Mouse (Mus musculus) olfactory bulb, adult 2 months (tissue): ENCODE results near the gene Elovl6.

Source experiments
- CTCF ChIP-seq: fragments of 200-500 bp; IDR thresholded peaks from 2 replicates; pipeline ENCODE4 v1.5.1; 2012; ENCODE audit warnings: low read depth, mild to moderate bottlenecking, low read length, moderate library complexity; ENCODE audit not compliant: insufficient read depth
- POLR2A ChIP-seq: fragments of 200-500 bp; IDR thresholded peaks from 2 replicates; pipeline ENCODE4 v1.6.1; 2012; ENCODE audit warnings: mild to moderate bottlenecking, low read depth, low read length, moderate library complexity; ENCODE audit not compliant: insufficient read depth

DNA sequence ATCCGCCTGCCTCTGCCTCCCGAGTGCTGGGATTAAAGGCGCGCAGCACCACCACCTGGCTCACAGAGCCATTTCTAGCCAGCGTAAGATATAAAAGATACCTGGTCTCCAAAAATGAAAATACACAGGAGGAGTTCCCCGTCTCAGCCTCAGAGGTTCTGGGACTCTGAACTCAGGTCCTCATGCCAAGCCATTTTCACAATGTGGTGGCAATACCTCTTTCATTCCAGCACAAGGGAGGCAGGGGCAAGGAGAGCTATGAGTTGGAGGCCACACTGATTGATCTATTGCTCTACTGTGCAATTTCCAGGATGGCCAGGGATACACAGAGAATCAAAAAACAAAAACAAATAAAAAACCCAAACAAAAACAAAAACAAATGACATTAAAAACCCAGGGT lies 1.7 kb upstream of the Elovl6 start:
- TF ChIP-seq POLR2A (no peak), CTCF (no peak)
